Mouse (Mus musculus): ENCODE measurements at regions not wholly inside any gene's neighbourhood (a gene's known extent, or its start where the extent isn't known, plus 50 kb on each side); places are given as distances from the start of the nearest gene placed in this dataset.

- no peak for DNase-seq (ENCODE audit: extremely low spot score in 1 of 2, low spot score in 1 of 2)
Observed at GRCm38 (mm10) chr11:18216762-18217161, 263.1 kb upstream of the Etaa1 start.

GRCm38 (mm10) chr11:18173028-18173427, 219.4 kb upstream of the Etaa1 start:
- DNase-seq (ENCODE audit: extremely low spot score in 1 of 2, low spot score in 1 of 2): no peak

GRCm38 (mm10) chr11:18171207-18171776, 217.6 kb upstream of the Etaa1 start:
- DNase-seq (ENCODE audit: extremely low spot score in 1 of 2, low spot score in 1 of 2): no peak

- no peak for DNase-seq (ENCODE audit: extremely low spot score in 1 of 2, low spot score in 1 of 2)
Observed at GRCm38 (mm10) chr11:18165609-18166347, 212.1 kb upstream of the Etaa1 start.

GRCm38 (mm10) chr11:18164025-18164423, 210.3 kb upstream of the Etaa1 start:
- no peak for DNase-seq (ENCODE audit: extremely low spot score in 1 of 2, low spot score in 1 of 2)

- DNase-seq (ENCODE audit: extremely low spot score in 1 of 2, low spot score in 1 of 2): no peak
Observed at GRCm38 (mm10) chr11:18163156-18164024, 209.7 kb upstream of the Etaa1 start.

GRCm38 (mm10) chr11:18156506-18156905, 202.8 kb upstream of the Etaa1 start:
- DNase-seq (ENCODE audit: extremely low spot score in 1 of 2, low spot score in 1 of 2): no peak

- DNase-seq (ENCODE audit: extremely low spot score in 1 of 2, low spot score in 1 of 2): peak in 1 of 2 experiments; percentile 53
Observed at GRCm38 (mm10) chr11:18151788-18152563, 198.3 kb upstream of the Etaa1 start.

GRCm38 (mm10) chr11:18151369-18151768, 197.7 kb upstream of the Etaa1 start:
- DNase-seq (ENCODE audit: extremely low spot score in 1 of 2, low spot score in 1 of 2): no peak

GRCm38 (mm10) chr11:18127488-18127887, 173.8 kb upstream of the Etaa1 start:
- no peak for DNase-seq (ENCODE audit: extremely low spot score in 1 of 2, low spot score in 1 of 2)

GRCm38 (mm10) chr11:18123031-18123430, 169.4 kb upstream of the Etaa1 start:
- peak; percentile 9 to 45 for DNase-seq (ENCODE audit: extremely low spot score in 1 of 2, low spot score in 1 of 2)

- DNase-seq (ENCODE audit: extremely low spot score in 1 of 2, low spot score in 1 of 2): no peak
Observed at GRCm38 (mm10) chr11:18122616-18123015, 168.9 kb upstream of the Etaa1 start.

GRCm38 (mm10) chr11:18115693-18116450, 162.2 kb upstream of the Etaa1 start:
- peak; percentile 8 to 51 for DNase-seq (ENCODE audit: extremely low spot score in 1 of 2, low spot score in 1 of 2)

GRCm38 (mm10) chr11:18102841-18103240, 149.2 kb upstream of the Etaa1 start:
- no peak for DNase-seq (ENCODE audit: extremely low spot score in 1 of 2, low spot score in 1 of 2)

- no peak for DNase-seq (ENCODE audit: extremely low spot score in 1 of 2, low spot score in 1 of 2)
Observed at GRCm38 (mm10) chr11:18075840-18076435, 122.3 kb upstream of the Etaa1 start.

GRCm38 (mm10) chr11:18070586-18071306, 117.1 kb upstream of the Etaa1 start:
- peak in 1 of 2 experiments; percentile 9 for DNase-seq (ENCODE audit: extremely low spot score in 1 of 2, low spot score in 1 of 2)

GRCm38 (mm10) chr11:18070032-18070374, 116.3 kb upstream of the Etaa1 start:
- no peak for DNase-seq (ENCODE audit: extremely low spot score in 1 of 2, low spot score in 1 of 2)

- DNase-seq (ENCODE audit: extremely low spot score in 1 of 2, low spot score in 1 of 2): no peak
Observed at GRCm38 (mm10) chr11:18069348-18070031, 115.8 kb upstream of the Etaa1 start.
